In genomic region chr5:32390295-32390694, GRCm38 (mm10) we compare ENCODE assay signal across 21 mouse cellular contexts.
DNase-seq lines count a peak whose midpoint lies in the region.
"Had no signal": no experiment of that assay in that cellular context is flagged by ENCODE, and none has a peak within 500 bp of the region (broad histone marks: within the 10 kb centered on the region; RNA-seq: fewer than 3 reads in every experiment).

No protein-coding gene starts in this region.

- peak; percentile 15 for DNase-seq in layer of hippocampus, adult 11-12 months (ENCODE audit: low spot score)
- no peak for DNase-seq in layer of hippocampus, postnatal 14 days (ENCODE audit: low spot score in 2 of 2)
- DNase-seq in left cerebral cortex, postnatal 14 days (ENCODE audit: low spot score in 2 of 2), result peak; percentile 28 to 46
- DNase-seq in left cerebral cortex, adult 11 months (ENCODE audit: low spot score), result no peak
- peak; percentile 25 for DNase-seq in right cerebral cortex, adult 18-20 months
- no peak for DNase-seq in right cerebral cortex, postnatal 4 days
- peak; percentile 56 for DNase-seq in brain, adult 2 months (ENCODE audit: low read depth, low spot score)
- no peak for DNase-seq in thymus, postnatal 10 days (ENCODE audit: low spot score in 2 of 2)
- DNase-seq: adrenal gland, postnatal 10 days; adrenal gland, postnatal 36 days; B cell, adult 2 months; cerebellum, adult 11 months; cerebellum, adult 2 months; cerebellum, postnatal 10 days; cerebellum, postnatal 36 days; embryo, embryonic 11 days; gastrocnemius, adult 2 months; gastrocnemius, postnatal 14 days; heart, adult 18-20 months; heart, postnatal 10 days; heart, postnatal 36 days had no signal

- intact Hi-C loops in left cerebral cortex, postnatal 14 days (cut with DNase I), result no loop called here

Comparison
In these comparisons a context has a peak if more than half of its experiments do, and no peak if none do; other contexts are left out.
1. DNase-seq: peak in layer of hippocampus, adult 11-12 months (single experiment), left cerebral cortex, postnatal 14 days (2 of 2), right cerebral cortex, adult 18-20 months (single experiment) and brain, adult 2 months (single experiment); none in layer of hippocampus, postnatal 14 days (0 of 2), left cerebral cortex, adult 11 months (single experiment), right cerebral cortex, postnatal 4 days (single experiment) and thymus, postnatal 10 days (0 of 2).